Mouse (Mus musculus) midbrain, embryonic 14.5 days (tissue): ENCODE measurements around the gene Stard9. TPM values are rescaled to one million over a fixed set of nuclear protein-coding genes. Genes with fewer than 3 reads are reported as not detected.

Experiments used
- ATAC-seq: fragments of 200-750 bp; cut with Nextera tagmentation; 2 replicates; pipeline ENCODE4 v1.8.0; 2017; ENCODE audit warnings: moderate number of reproducible peaks, moderate library complexity; ENCODE audit not compliant: low FRiP score, low TSS enrichment
- DNase-seq: peaks from one replicate; pipeline ENCODE4 v3.0.0-alpha.2; 2015
- H3K27ac ChIP-seq: fragments of 300-500 bp; sonication (generic); replicated peaks from 2 replicates; pipeline ENCODE4 v1.5.1; 2014; ENCODE audit warnings: mild to moderate bottlenecking, low read depth, low read length, moderate library complexity
- H3K27me3 ChIP-seq: fragments of 300-500 bp; sonication (generic); 2 replicates; pipeline ENCODE4 v1.6.1; 2014; ENCODE audit warnings: low read length, control low read depth, mixed read lengths; ENCODE audit not compliant: control insufficient read depth, insufficient read depth
- H3K36me3 ChIP-seq: fragments of 300-500 bp; sonication (generic); 2 replicates; pipeline ENCODE4 v1.6.1; 2014; ENCODE audit warnings: low read length, control low read depth; ENCODE audit not compliant: control insufficient read depth, insufficient read depth
- H3K4me1 ChIP-seq: fragments of 300-500 bp; sonication (generic); 2 replicates; pipeline ENCODE4 v1.6.1; 2014; ENCODE audit warnings: mild to moderate bottlenecking, antibody characterized with exemption, low read length, control low read depth; ENCODE audit not compliant: control insufficient read depth, insufficient read depth
- H3K4me2 ChIP-seq: fragments of 300-500 bp; sonication (generic); 2 replicates; pipeline ENCODE4 v1.6.1; 2014; ENCODE audit warnings: mild to moderate bottlenecking, low read length, moderate library complexity
- H3K4me3 ChIP-seq: fragments of 300-500 bp; sonication (generic); replicated peaks from 2 replicates; pipeline ENCODE4 v1.5.1; 2014; ENCODE audit warnings: low read depth, low read length
- H3K9ac ChIP-seq: fragments of 300-500 bp; sonication (generic); replicated peaks from 2 replicates; pipeline ENCODE4 v1.6.1; 2014; ENCODE audit warnings: mild to moderate bottlenecking, low read length, moderate library complexity
- H3K9me3 ChIP-seq: fragments of 300-500 bp; sonication (generic); 2 replicates; pipeline ENCODE4 v1.6.1; 2016; ENCODE audit warnings: low read length, control low read depth, mixed read lengths; ENCODE audit not compliant: control insufficient read depth
- WGBS: fragments of 180-500 bp; shearing (Covaris S2); extraction: QIAGEN DNeasy Blood & Tissue Kit; methylation state at CpG from one replicate; pipeline ENCODE4 v1.1.7; 2014; 5-methylcytosine and 5-hydroxymethylcytosine counted together
- polyA plus RNA-seq: library from polyadenylated mRNA; unstranded; fragments of >200 nt; fragmentation: Nextera tagmentation; extraction: Ambion mirVana; gene quantifications from 2 replicates; pipeline ENCODE4 v1.2.1, GENCODE M21; 2014

Stard9 gene
- polyA plus RNA-seq, 1 experiment from 2014 or later: 4.8 TPM

DNA sequence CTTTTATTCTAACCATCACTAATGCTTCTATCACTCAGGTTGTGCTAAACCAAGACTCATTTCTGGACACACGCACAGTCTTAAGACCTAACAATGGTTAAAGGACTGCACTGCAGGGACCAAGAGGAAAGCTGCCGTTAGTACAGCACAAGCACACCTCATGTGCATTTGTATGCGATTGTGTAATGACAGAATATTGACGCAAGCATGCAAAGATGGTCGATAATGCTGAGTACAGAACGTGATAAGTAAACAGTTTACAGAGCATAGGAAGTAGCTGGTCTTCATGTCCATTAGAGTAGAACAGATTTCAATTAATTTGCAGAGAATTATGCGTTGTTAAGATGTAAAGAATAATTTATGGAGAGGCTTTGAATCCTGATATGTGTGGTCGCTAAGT lies 11.9 kb downstream of the Stard9 start:
- Histone ChIP-seq H3K9me3 (no peaks in the 10 kb centered on the region), H3K27me3 (no peaks in the 10 kb centered on the region), H3K4me1 (no peaks in the 10 kb centered on the region), H3K36me3 (no peaks in the 10 kb centered on the region), H3K4me3 (no peak overlapping the region), H3K4me2 (no peak overlapping the region), H3K27ac (no peak overlapping the region), H3K9ac (no peak overlapping the region)
- WGBS: 92% methylated on average over 8 of the region's 8 CpGs
- no peak for ATAC-seq
- DNase-seq: no peak

DNA sequence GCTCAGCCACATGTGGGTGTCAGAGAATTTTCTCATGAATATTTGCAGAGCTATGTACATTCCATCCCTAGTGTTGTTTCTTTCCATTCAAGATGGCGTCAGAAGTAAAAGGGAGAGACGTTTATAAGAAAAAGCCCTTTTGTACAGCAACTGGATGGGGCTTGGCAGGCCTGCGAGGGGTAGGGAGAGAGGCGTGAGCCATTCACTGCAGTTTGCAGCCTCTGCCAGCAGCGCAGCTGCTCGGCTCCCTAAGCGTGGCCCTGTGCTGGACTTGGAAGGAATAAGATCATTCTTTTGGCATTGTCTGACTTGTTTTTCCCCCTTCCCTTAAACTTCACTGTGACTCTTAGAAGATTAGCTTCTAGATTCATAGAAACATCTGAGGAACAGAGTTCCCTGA lies 14.9 kb downstream of the Stard9 start:
- DNase-seq: peak; percentile 27
- Histone ChIP-seq H3K27ac (no peak overlapping the region), H3K4me2 (no peak overlapping the region), H3K4me1 (no peaks in the 10 kb centered on the region), H3K4me3 (no peak overlapping the region), H3K9me3 (no peaks in the 10 kb centered on the region), H3K36me3 (no peaks in the 10 kb centered on the region), H3K9ac (no peak overlapping the region), H3K27me3 (no peaks in the 10 kb centered on the region)
- 56% methylated on average over 7 of the region's 7 CpGs for WGBS
- ATAC-seq: no peak

DNA sequence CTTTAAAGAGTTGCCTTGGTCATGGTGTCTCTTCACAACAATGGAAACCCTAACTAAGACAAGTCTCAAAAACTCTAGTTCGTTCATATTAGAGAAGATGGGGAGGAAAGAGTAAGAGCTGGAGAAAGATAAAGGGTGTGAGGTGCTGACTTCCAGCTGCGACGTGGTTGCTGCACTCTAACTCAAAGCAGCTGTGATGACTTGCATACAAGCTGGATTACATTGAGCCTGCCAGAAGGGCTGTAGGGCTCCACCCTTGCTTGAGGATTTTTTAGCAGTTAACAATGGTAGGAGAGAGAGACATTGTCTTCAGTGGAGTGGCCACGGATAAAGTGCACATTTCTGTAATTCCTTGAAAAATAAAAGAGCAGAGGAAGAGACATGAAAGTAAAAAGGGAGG lies 17.9 kb downstream of the Stard9 start:
- Histone ChIP-seq H3K27ac (no peak overlapping the region), H3K4me1 (no peaks in the 10 kb centered on the region), H3K36me3 (no peaks in the 10 kb centered on the region), H3K4me3 (no peak overlapping the region), H3K4me2 (no peak overlapping the region), H3K9me3 (no peaks in the 10 kb centered on the region), H3K9ac (no peak overlapping the region), H3K27me3 (no peaks in the 10 kb centered on the region)
- WGBS: 60% methylated on average over 4 of the region's 4 CpGs
- ATAC-seq (no peak), DNase-seq (no peak)

- Histone ChIP-seq H3K27me3 (no peaks in the 10 kb centered on the region), H3K4me2 (no peak overlapping the region), H3K4me3 (no peak overlapping the region), H3K9me3 (no peaks in the 10 kb centered on the region), H3K36me3 (no peaks in the 10 kb centered on the region), H3K27ac (0 out of 2 replicates have a peak overlapping the region, but pooled peaks have one; percentile 13), H3K4me1 (no peaks in the 10 kb centered on the region), H3K9ac (no peak overlapping the region)
- ATAC-seq (no peak), DNase-seq (no peak)
- 78% methylated on average over 7 of the region's 7 CpGs for WGBS
Observed at GRCm38 (mm10) chr2:120652256-120652924, 23.5 kb downstream of the Stard9 start.

- 87% methylated on average over 7 of the region's 7 CpGs for WGBS
- DNase-seq (no peak), ATAC-seq (no peak)
- Histone ChIP-seq H3K4me2 (no peak overlapping the region), H3K27me3 (no peaks in the 10 kb centered on the region), H3K4me1 (no peaks in the 10 kb centered on the region), H3K9me3 (no peaks in the 10 kb centered on the region), H3K4me3 (no peak overlapping the region), H3K36me3 (no peaks in the 10 kb centered on the region), H3K27ac (no peak overlapping the region), H3K9ac (no peak overlapping the region)
Observed at GRCm38 (mm10) chr2:120652925-120653284, 24.0 kb downstream of the Stard9 start.

DNA sequence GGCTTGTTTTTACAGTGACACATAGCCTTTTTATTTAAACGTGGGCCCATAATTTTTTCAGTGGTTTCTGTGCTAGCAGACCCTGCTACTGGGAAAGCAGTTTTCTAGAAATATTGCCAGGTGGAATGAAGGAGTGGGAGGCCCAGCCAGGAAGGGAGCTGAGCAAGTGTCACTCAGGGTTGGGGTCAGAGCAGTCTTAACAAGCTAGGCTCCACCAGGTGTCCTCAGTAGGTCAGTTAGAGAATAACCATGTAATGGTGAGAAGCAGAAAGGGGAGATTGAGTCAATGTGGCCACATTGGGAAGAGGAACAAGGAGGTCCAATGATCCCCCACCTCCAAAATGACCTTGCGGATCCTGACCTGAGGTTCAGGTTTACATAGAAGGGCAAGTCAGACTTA lies 25.8 kb downstream of the Stard9 start:
- Histone ChIP-seq H3K4me3 (no peak overlapping the region), H3K9me3 (no peaks in the 10 kb centered on the region), H3K27ac (no peak overlapping the region), H3K9ac (no peak overlapping the region), H3K4me1 (no peaks in the 10 kb centered on the region), H3K36me3 (no peaks in the 10 kb centered on the region), H3K4me2 (no peak overlapping the region), H3K27me3 (no peaks in the 10 kb centered on the region)
- 85% methylated on average over 2 of the region's 2 CpGs for WGBS
- ATAC-seq (no peak), DNase-seq (no peak)

GRCm38 (mm10) chr2:120655905-120656304 lies 27.0 kb downstream of the Stard9 start:
- WGBS: 94% methylated on average over 5 of the region's 5 CpGs
- ATAC-seq: no peak

DNA sequence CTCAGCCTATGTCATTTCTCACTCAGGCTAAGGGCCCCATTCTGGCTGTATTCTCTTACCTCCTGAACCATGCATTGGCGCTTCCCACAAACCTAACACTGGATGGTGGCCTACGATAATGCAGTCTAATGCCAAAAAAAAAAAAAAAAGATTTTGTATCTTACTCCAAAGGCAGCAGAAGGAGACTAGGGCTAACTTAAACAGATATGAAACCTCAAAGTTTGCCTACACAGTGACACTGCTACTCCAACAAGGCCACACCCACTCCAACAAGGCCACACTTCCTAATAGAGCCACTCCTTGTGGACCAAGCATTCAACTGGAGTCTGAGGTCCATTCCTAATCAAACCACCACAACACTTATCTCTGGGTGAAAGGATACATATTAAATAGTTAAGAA lies 27.8 kb downstream of the Stard9 start:
- no peak overlapping the region for H3K4me3 ChIP-seq
- ATAC-seq (no peak), DNase-seq (no peak)
- no peaks in the 10 kb centered on the region for H3K4me1 ChIP-seq
- H3K27me3 ChIP-seq: no peaks in the 10 kb centered on the region
- H3K9ac ChIP-seq: no peak overlapping the region
- WGBS: 100% methylated on average over 2 of the region's 2 CpGs
- H3K9me3 ChIP-seq: no peaks in the 10 kb centered on the region
- no peak overlapping the region for H3K4me2 ChIP-seq
- H3K36me3 ChIP-seq: no peaks in the 10 kb centered on the region
- no peak overlapping the region for H3K27ac ChIP-seq

More at GRCm38 (mm10) chr2:120655905-120656304, 27.0 kb downstream of the Stard9 start:
- H3K4me3 ChIP-seq: no peak overlapping the region
- DNase-seq: no peak
- H3K4me1 ChIP-seq: no peaks in the 10 kb centered on the region
- H3K9me3 ChIP-seq: no peaks in the 10 kb centered on the region
- no peak overlapping the region for H3K27ac ChIP-seq
- H3K9ac ChIP-seq: no peak overlapping the region
- H3K27me3 ChIP-seq: no peaks in the 10 kb centered on the region
- H3K4me2 ChIP-seq: no peak overlapping the region
- no peaks in the 10 kb centered on the region for H3K36me3 ChIP-seq

- H3K27ac ChIP-seq: no peak overlapping the region
- ATAC-seq: no peak
- 68% methylated on average over 5 of the region's 5 CpGs for WGBS
- H3K9me3 ChIP-seq: no peaks in the 10 kb centered on the region
- no peak overlapping the region for H3K4me2 ChIP-seq
- no peaks in the 10 kb centered on the region for H3K36me3 ChIP-seq
- no peaks in the 10 kb centered on the region for H3K4me1 ChIP-seq
- no peaks in the 10 kb centered on the region for H3K27me3 ChIP-seq
- DNase-seq: no peak
- H3K4me3 ChIP-seq: no peak overlapping the region
- H3K9ac ChIP-seq: no peak overlapping the region
Observed at GRCm38 (mm10) chr2:120658486-120658885, 29.6 kb downstream of the Stard9 start.
